Mouse (Mus musculus) heart, embryonic 14.5 days (tissue): ENCODE data around the gene Ccdc88c. TPM values are rescaled to one million over a fixed set of nuclear protein-coding genes. Genes with fewer than 3 reads are reported as not detected.

Experiments
- ATAC-seq: fragments of 200-750 bp; cut with Nextera tagmentation; 2 replicates; pipeline ENCODE4 v1.8.0; 2017; ENCODE audit warnings: low read depth, moderate TSS enrichment; ENCODE audit not compliant: insufficient number of reproducible peaks, insufficient read depth, low FRiP score
- H3K27ac ChIP-seq, 2 experiments: fragments of 200-500 bp in 1 of 2; fragments of 300-500 bp in 1 of 2; sonication (generic) in 1 of 2; replicated peaks in 1 of 2; 2 replicates each; pipeline ENCODE4 v1.5.1; 2012 to 2014; ENCODE audit warnings: low read depth in 2 of 2, low read length in 2 of 2, control low read depth in 1 of 2, mild to moderate bottlenecking in 1 of 2, mixed read lengths in 1 of 2; ENCODE audit not compliant: control insufficient read depth in 1 of 2, insufficient read depth in 1 of 2
- H3K27me3 ChIP-seq: fragments of 300-500 bp; sonication (generic); 2 replicates; pipeline ENCODE4 v1.6.1; 2014; ENCODE audit warnings: mild to moderate bottlenecking, low read length, control low read depth; ENCODE audit not compliant: control insufficient read depth, insufficient read depth
- H3K36me3 ChIP-seq: fragments of 300-500 bp; sonication (generic); 2 replicates; pipeline ENCODE4 v1.6.1; 2014; ENCODE audit warnings: mild to moderate bottlenecking, control low read depth, low read length, mixed read lengths; ENCODE audit not compliant: control insufficient read depth, insufficient read depth
- H3K4me1 ChIP-seq, 2 experiments: fragments of 200-500 bp in 1 of 2; fragments of 300-500 bp in 1 of 2; sonication (generic) in 1 of 2; 2 replicates each; pipeline ENCODE4 v1.6.1; 2012 to 2014; ENCODE audit warnings: low read length in 2 of 2, control low read depth in 1 of 2, mixed read lengths in 1 of 2; ENCODE audit not compliant: control insufficient read depth in 2 of 2, insufficient read depth in 2 of 2
- H3K4me2 ChIP-seq: fragments of 300-500 bp; sonication (generic); 2 replicates; pipeline ENCODE4 v1.6.1; 2014; ENCODE audit warnings: mild to moderate bottlenecking, low read length
- H3K4me3 ChIP-seq, 2 experiments: fragments of 200-500 bp in 1 of 2; fragments of 300-500 bp in 1 of 2; sonication (generic) in 1 of 2; 2 replicates each; pipeline ENCODE4 v1.5.1; 2012 to 2014; ENCODE audit warnings: low read length in 2 of 2, mild to moderate bottlenecking in 2 of 2, control low read depth in 1 of 2, low read depth in 1 of 2, moderate library complexity in 1 of 2; ENCODE audit not compliant: control insufficient read depth in 1 of 2, insufficient read depth in 1 of 2
- H3K9ac ChIP-seq: fragments of 300-500 bp; sonication (generic); 2 replicates; pipeline ENCODE4 v1.6.1; 2014; ENCODE audit warnings: mild to moderate bottlenecking, low read length
- H3K9me3 ChIP-seq: fragments of 300-500 bp; sonication (generic); 2 replicates; pipeline ENCODE4 v1.6.1; 2016; ENCODE audit warnings: low read length, control low read depth; ENCODE audit not compliant: control insufficient read depth
- WGBS: fragments of 180-500 bp; shearing (Covaris S2); extraction: QIAGEN DNeasy Blood & Tissue Kit; methylation state at CpG from one replicate; pipeline ENCODE4 v1.1.7; 2014; 5-methylcytosine and 5-hydroxymethylcytosine counted together
- polyA plus RNA-seq: library from polyadenylated mRNA; unstranded; fragments of >200 nt; fragmentation: Nextera tagmentation; extraction: Ambion mirVana; gene quantifications from 2 replicates; pipeline ENCODE4 v1.2.1, GENCODE M21; 2014

Ccdc88c gene
- polyA plus RNA-seq, 1 experiment from 2014 or later, result 2.7 TPM

DNA sequence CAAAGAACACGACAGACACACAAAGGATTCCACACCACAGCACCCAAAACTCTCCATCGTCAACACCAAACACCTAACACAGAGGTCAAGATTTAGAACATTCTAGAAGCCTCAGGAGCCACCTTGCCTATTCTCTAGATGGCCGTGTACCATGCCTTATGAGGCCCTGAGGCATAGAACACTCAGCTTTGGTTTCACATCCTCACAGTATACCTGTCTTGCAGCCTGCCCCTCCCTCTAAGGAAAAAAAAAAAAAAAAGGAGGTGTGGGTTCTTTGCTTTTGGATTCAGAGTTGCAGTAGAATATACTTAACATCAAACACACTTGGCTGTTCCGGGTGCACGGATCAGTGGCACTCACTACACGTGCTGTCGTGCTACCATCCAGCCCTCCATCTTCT lies 17.8 kb downstream of the Ccdc88c start:
- H3K9ac ChIP-seq, result no peak overlapping the region
- no peaks in the 10 kb centered on the region for H3K36me3 ChIP-seq
- peaks cover 30 to 32% of the 10 kb centered on the region in 2 experiments for H3K4me1 ChIP-seq
- H3K4me3 ChIP-seq, result no peak overlapping the region
- H3K4me2 ChIP-seq, result no peak overlapping the region
- no peaks in the 10 kb centered on the region for H3K9me3 ChIP-seq
- no peaks in the 10 kb centered on the region for H3K27me3 ChIP-seq
- 93% methylated on average over 7 of the region's 7 CpGs for WGBS
- ATAC-seq, result no peak
- no peak overlapping the region for H3K27ac ChIP-seq

DNA sequence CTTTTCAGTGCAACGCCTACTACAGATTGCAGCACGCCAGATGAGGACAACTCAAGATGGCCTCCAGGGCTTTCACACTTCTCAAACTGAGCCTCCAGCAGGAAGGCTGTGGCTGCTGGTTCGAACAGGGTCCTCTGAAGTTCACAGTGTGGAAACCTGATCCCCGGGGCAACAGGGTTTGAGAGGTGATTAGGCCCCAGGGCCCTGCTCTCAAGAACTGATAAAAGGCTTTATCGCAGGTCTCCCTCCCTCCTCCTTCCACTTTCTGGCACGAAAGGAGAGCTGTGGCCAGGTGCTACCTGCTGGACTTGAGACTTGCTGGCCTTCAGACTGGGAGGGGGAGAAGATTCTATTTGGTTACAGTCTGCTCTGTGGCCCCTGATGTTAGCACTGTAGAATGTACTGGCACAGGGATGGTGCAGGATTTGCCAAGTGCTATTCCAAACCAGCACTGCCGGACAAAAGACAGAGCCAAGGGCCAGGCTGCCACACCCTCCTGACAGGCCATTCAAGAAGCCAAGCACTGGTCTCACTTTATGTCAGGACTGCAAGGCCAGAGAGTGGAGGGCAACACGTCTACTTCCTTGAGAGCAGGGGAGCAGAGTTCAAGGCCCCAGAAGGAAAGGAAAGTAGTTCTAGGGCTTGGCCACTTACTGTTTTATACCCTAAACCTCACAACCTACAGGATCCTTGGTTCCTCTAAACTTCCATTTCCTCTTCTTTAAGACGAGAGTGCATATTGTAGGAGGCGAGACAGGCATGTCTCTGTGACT lies 18.5 kb downstream of the Ccdc88c start:
- no peaks in the 10 kb centered on the region for H3K36me3 ChIP-seq
- no peak overlapping the region for H3K4me3 ChIP-seq
- no peaks in the 10 kb centered on the region for H3K9me3 ChIP-seq
- no peak overlapping the region for H3K27ac ChIP-seq
- no peaks in the 10 kb centered on the region for H3K27me3 ChIP-seq
- H3K9ac ChIP-seq, result no peak overlapping the region
- H3K4me1 ChIP-seq, result peaks cover 29 to 30% of the 10 kb centered on the region in 2 experiments
- WGBS, result 55% methylated on average over 10 of the region's 10 CpGs
- no peak overlapping the region for H3K4me2 ChIP-seq
- no peak for ATAC-seq

DNA sequence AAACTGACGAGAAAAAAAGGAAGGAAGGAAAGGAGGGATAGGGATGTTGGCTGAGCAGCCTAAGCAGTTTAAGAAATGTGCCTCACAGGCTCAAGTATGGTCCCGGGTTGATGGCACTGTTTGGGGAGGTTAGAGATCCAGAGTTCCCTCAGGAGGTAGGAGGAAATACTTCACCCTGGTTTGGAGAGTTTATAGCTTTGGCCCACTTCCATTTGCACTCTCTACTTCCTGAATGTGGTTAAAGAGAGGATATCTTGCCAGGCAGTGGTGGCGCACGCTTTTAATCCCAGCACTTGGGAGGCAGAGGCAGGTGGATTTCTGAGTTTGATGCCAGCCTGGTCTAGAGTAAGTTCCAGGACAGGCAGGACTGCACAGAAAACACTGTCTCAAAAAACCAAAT lies 19.6 kb downstream of the Ccdc88c start:
- Histone ChIP-seq H3K27me3 (no peaks in the 10 kb centered on the region), H3K9ac (no peak overlapping the region), H3K27ac (no peak overlapping the region), H3K4me1 (peaks cover 29 to 30% of the 10 kb centered on the region in 2 experiments), H3K9me3 (no peaks in the 10 kb centered on the region), H3K36me3 (no peaks in the 10 kb centered on the region), H3K4me3 (no peak overlapping the region), H3K4me2 (no peak overlapping the region)
- no peak for ATAC-seq
- WGBS, result 84% methylated on average over 4 of the region's 4 CpGs

DNA sequence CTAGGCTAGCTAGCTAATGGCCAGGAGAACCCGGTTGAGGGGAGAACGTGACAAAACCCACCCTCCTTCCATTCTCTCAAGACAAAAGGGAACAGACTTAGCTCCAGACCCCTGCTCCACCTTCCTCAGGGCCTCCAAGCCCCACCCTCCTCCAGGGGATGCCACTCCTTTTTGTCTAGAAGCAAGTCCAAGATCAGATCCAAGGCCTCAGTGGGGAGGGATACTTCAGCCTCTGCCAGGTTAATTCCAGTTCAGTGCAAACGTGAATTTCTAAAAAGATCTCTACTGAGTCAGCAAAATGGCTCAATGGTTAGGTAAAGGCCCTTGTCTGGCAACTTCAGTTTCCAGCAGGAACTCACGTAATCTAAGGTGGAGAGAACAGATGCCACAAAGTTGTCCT lies 20.2 kb downstream of the Ccdc88c start:
- no peaks in the 10 kb centered on the region for H3K36me3 ChIP-seq
- no peaks in the 10 kb centered on the region for H3K27me3 ChIP-seq
- no peak overlapping the region for H3K4me2 ChIP-seq
- no peak overlapping the region for H3K27ac ChIP-seq
- WGBS, result 54% methylated on average over 4 of the region's 4 CpGs
- H3K9ac ChIP-seq, result no peak overlapping the region
- H3K4me1 ChIP-seq, result peaks cover 29 to 30% of the 10 kb centered on the region in 2 experiments
- H3K4me3 ChIP-seq, result no peak overlapping the region
- no peaks in the 10 kb centered on the region for H3K9me3 ChIP-seq
- no peak for ATAC-seq

DNA sequence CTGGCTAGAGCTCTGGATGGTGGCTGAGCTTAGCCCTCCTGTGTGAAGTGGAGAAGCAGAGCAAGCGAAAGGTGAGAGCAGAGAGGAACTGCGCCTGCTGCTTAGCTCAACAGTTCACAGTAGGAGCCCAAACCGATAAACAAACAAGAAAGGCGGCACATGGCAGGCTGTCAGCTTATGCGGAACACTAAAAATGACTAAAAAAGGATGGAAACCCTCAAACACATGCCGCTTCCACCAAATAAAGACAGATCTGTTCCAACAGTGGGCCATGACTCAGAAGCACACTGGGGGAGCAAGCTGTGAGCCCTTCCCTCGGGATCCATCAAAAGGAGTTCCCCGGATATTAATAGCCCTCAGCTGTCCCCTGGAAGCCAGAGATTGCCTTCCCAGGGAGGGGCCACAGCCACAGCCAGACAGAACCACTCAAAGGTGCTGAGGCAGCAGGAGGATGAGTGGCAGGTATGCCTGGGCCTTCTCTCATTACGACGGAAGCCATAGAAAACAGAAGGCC lies 20.8 kb downstream of the Ccdc88c start:
- no peak overlapping the region for H3K27ac ChIP-seq
- WGBS, result 37% methylated on average over 10 of the region's 10 CpGs
- no peak overlapping the region for H3K9ac ChIP-seq
- no peak for ATAC-seq
- no peaks in the 10 kb centered on the region for H3K27me3 ChIP-seq
- peaks cover 29 to 30% of the 10 kb centered on the region in 2 experiments for H3K4me1 ChIP-seq
- no peak overlapping the region for H3K4me3 ChIP-seq
- no peaks in the 10 kb centered on the region for H3K36me3 ChIP-seq
- H3K9me3 ChIP-seq, result no peaks in the 10 kb centered on the region
- no peak overlapping the region for H3K4me2 ChIP-seq

DNA sequence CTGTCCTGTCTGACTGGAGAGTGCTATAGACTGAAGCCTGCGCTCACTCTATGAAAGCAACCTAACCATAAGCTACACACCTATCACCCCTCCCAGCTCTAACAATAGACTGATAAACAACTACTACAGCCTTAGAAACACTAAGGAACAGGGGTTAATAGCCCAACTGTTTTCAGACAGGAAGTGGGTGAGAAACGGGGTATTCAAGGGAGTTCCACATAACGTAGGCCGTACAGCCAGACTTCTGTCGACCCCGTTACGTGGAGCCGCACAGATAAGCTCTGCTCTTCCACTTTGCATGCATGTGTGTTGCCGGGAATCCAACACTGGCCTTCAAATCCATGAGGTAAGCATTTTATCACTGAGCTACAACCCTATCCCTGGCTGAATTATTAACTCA lies 21.4 kb downstream of the Ccdc88c start:
- Histone ChIP-seq H3K4me3 (no peak overlapping the region), H3K27me3 (no peaks in the 10 kb centered on the region), H3K9me3 (no peaks in the 10 kb centered on the region), H3K4me2 (no peak overlapping the region), H3K27ac (no peak overlapping the region), H3K4me1 (peaks cover 25 to 26% of the 10 kb centered on the region in 2 experiments), H3K9ac (no peak overlapping the region), H3K36me3 (no peaks in the 10 kb centered on the region)
- WGBS, result 58% methylated on average over 9 of the region's 9 CpGs
- ATAC-seq, result no peak

DNA sequence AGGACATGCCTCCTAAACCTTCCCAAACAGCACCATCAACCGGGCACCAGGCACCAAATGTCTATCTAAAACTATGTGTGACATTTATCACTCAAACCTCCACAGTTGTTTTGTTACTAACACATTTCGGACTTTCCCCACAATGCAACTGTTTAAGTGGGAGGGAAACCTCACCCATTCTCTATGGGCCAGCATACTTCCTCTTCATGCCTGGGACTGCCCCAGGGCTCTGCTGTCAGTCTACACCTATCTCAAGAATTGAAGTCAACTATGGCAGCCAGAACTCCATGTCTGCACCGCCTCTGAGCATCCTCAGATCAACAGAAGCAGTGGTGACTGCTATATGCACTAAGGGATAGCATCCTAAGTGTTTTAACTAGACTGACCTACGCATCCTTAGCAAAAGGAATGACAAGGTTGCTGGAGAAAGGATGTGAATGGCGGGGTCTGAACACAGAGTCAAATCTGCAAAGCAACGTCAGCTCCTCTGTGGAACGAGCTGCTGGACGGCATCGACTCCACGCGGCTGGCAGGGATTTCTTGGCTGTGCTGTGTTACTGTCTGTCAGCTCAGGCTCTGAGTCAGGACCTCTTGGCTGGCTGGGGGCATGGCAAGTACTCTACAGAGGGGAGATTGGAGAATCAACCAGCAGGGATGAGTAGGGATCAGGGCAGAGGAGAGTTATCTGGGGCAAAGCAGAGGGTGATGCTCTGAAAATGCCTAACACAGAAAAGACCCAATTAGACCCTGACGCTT lies 23.0 kb downstream of the Ccdc88c start:
- Histone ChIP-seq H3K9me3 (no peaks in the 10 kb centered on the region), H3K4me2 (no peak overlapping the region), H3K4me1 (peaks cover 18 to 20% of the 10 kb centered on the region in 2 experiments), H3K9ac (no peak overlapping the region), H3K36me3 (no peaks in the 10 kb centered on the region), H3K4me3 (no peak overlapping the region), H3K27me3 (no peaks in the 10 kb centered on the region), H3K27ac (no peak overlapping the region)
- WGBS, result 77% methylated on average over 12 of the region's 12 CpGs
- no peak for ATAC-seq
